Mouse (Mus musculus): ENCODE measurements around the gene Ptprr. TPM values are rescaled to one million over a fixed set of nuclear protein-coding genes. Genes with fewer than 3 reads are reported as not detected.
A peak's percentile ranks its signal among the peaks of the same experiment; 100 is the strongest.

The Ptprr gene
- polyA plus RNA-seq, 1 experiment from 2014 or later = 8.4 TPM

- H3K9me3 ChIP-seq (ENCODE audit: control insufficient read depth, low read length) = no peaks in the 10 kb centered on the region
- no peak overlapping the region for H3K4me2 ChIP-seq (replicated peaks; ENCODE audit: low read depth)
- H3K27me3 ChIP-seq (ENCODE audit: control insufficient read depth, insufficient read depth, low read length) = no peaks in the 10 kb centered on the region
- no peaks in the 10 kb centered on the region for H3K4me1 ChIP-seq (replicated peaks; ENCODE audit: control insufficient read depth, insufficient read depth)
- no peak for DNase-seq (ENCODE audit: low spot score)
- WGBS = 75% methylated on average over 8 of the region's 8 CpGs
- no peak overlapping the region for H3K4me3 ChIP-seq (ENCODE audit: low read depth, low read length)
- H3K27ac ChIP-seq (replicated peaks) = no peak overlapping the region
- no peak for TF ChIP-seq CTCF (IDR thresholded peaks at IDR 0.05; ENCODE audit: low read depth)
- TF ChIP-seq EP300 (optimal IDR thresholded peaks at IDR 0.05) = no peak
- H3K36me3 ChIP-seq (ENCODE audit: control insufficient read depth, insufficient read depth, low read length) = no peaks in the 10 kb centered on the region
- H3K9ac ChIP-seq (ENCODE audit: low read length) = no peak overlapping the region
- ATAC-seq (ENCODE audit: low FRiP score, low TSS enrichment) = no peak
Observed at GRCm38 (mm10) chr10:116201542-116201941, 183.5 kb downstream of the Ptprr start.

DNA sequence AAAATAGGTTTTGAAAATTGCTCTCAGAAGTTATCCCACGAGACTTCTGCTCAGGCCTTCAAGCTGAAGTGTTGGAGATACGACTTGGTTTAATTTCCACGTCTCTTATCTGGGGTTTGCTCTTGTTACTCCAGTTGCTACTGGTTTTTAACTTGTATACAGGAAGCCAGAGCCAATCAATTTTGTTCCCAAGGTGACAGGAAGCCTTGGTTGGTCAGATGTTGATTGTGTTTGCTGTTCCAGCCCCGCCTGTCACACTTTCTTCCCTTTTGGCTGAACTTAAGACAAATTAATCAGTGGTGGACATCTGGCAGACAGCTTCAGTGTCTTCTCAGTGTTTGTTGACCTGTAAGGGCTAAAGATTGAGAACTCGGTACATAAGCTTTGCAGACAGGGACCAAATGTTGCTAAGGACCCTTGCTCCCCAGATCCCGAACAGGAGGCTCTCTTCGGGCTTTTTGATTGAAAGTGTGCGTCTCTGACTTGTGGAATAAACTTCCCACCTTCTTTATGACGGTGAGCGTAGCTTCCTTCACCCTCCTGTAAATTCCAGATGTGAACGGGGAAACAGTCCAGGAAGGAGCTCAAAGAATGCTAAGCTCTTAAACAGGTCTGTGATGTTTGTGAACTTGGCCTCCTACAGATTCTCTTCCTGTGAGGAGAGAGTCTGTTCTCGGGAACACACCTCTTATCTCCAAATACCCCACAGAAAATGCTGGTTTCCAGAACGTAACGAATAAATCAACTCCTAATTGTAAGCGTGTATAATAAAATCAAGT, 187.8 kb downstream of the Ptprr start:
- Histone ChIP-seq H3K9me3 (ENCODE audit: control insufficient read depth, low read length) (no peaks in the 10 kb centered on the region), H3K4me1 (replicated peaks; ENCODE audit: control insufficient read depth, insufficient read depth) (no peaks in the 10 kb centered on the region), H3K4me2 (replicated peaks; ENCODE audit: low read depth) (no peak overlapping the region), H3K27ac (replicated peaks) (no peak overlapping the region), H3K9ac (ENCODE audit: low read length) (no peak overlapping the region), H3K27me3 (ENCODE audit: control insufficient read depth, insufficient read depth, low read length) (no peaks in the 10 kb centered on the region), H3K4me3 (ENCODE audit: low read depth, low read length) (no peak overlapping the region), H3K36me3 (ENCODE audit: control insufficient read depth, insufficient read depth, low read length) (no peaks in the 10 kb centered on the region)
- ATAC-seq (ENCODE audit: low FRiP score, low TSS enrichment) (no peak), DNase-seq (ENCODE audit: low spot score) (no peak)
- 26% methylated on average over 15 of the region's 15 CpGs for WGBS
- no peak for TF ChIP-seq EP300 (optimal IDR thresholded peaks at IDR 0.05)
- no peak for TF ChIP-seq CTCF (IDR thresholded peaks at IDR 0.05; ENCODE audit: low read depth)

DNA sequence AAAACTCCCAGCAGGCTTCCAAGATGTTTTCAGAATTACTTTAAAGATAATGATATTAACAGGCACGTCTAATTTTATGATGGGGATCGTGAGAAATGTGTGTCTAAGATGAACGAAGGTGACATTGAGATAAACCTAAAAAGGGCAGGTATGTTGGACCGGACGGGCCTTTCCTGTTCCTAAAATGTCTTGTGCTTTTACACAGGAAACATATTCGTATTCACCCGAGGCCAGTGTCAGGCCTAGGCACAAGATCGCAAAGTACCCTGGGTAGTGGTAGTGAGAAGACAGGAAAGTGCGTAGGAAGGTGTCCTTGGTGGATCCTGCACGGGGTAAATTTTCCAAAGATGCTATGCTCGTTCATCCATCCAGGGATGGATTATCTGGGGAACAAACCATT, 188.4 kb downstream of the Ptprr start:
- H3K27me3 ChIP-seq (ENCODE audit: control insufficient read depth, insufficient read depth, low read length) = no peaks in the 10 kb centered on the region
- no peak overlapping the region for H3K27ac ChIP-seq (replicated peaks)
- H3K4me3 ChIP-seq (ENCODE audit: low read depth, low read length) = no peak overlapping the region
- H3K9me3 ChIP-seq (ENCODE audit: control insufficient read depth, low read length) = no peaks in the 10 kb centered on the region
- TF ChIP-seq CTCF (IDR thresholded peaks at IDR 0.05; ENCODE audit: low read depth) = no peak
- no peak for TF ChIP-seq EP300 (optimal IDR thresholded peaks at IDR 0.05)
- H3K4me1 ChIP-seq (replicated peaks; ENCODE audit: control insufficient read depth, insufficient read depth) = no peaks in the 10 kb centered on the region
- no peak overlapping the region for H3K4me2 ChIP-seq (replicated peaks; ENCODE audit: low read depth)
- 66% methylated on average over 11 of the region's 11 CpGs for WGBS
- DNase-seq (ENCODE audit: low spot score) = no peak
- no peak overlapping the region for H3K9ac ChIP-seq (ENCODE audit: low read length)
- H3K36me3 ChIP-seq (ENCODE audit: control insufficient read depth, insufficient read depth, low read length) = no peaks in the 10 kb centered on the region
- no peak for ATAC-seq (ENCODE audit: low FRiP score, low TSS enrichment)

DNA sequence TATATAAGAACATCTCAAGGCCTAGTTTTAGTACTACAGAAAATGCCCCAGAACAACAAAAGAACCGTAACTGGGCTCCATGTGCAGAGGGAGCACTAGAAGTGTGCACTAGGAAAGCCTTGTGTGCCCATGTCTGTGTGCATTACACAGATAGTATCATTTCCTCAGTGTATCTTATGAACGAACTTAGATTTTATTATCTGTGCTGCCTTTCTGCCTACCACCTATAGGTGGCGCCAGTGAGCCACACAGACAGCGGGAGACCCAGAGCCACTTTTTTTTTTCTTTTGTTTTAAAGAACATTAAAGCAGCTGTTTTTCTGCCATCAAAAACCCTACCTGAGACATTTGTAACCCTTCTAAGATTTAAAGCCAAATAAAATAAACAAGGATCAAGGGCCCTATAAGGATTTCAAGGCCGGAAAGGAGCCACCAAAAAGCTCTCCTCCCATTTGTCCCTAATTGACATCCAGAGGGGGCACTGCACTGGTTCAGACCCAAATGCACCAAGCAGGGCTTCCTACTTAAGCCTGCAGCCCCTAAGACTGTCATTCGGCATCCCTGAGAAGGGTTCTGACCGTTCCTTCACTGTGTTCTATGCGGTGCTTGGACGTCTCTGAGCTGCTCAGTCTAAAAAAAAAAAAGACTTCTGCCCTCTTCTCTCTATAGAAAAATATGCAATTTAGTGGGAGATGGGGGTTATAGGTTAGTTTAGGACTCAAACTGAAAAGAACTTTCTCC, 190.1 kb downstream of the Ptprr start:
- no peaks in the 10 kb centered on the region for H3K9me3 ChIP-seq (ENCODE audit: control insufficient read depth, low read length)
- H3K4me1 ChIP-seq (replicated peaks; ENCODE audit: control insufficient read depth, insufficient read depth) = no peaks in the 10 kb centered on the region
- no peak overlapping the region for H3K4me2 ChIP-seq (replicated peaks; ENCODE audit: low read depth)
- no peaks in the 10 kb centered on the region for H3K27me3 ChIP-seq (ENCODE audit: control insufficient read depth, insufficient read depth, low read length)
- H3K9ac ChIP-seq (ENCODE audit: low read length) = no peak overlapping the region
- no peak overlapping the region for H3K4me3 ChIP-seq (ENCODE audit: low read depth, low read length)
- no peak for DNase-seq (ENCODE audit: low spot score)
- TF ChIP-seq EP300 (optimal IDR thresholded peaks at IDR 0.05) (no peak), CTCF (IDR thresholded peaks at IDR 0.05; ENCODE audit: low read depth) (peak; percentile 94)
- 18% methylated on average over 9 of the region's 9 CpGs for WGBS
- ATAC-seq (ENCODE audit: low FRiP score, low TSS enrichment) = no peak
- no peaks in the 10 kb centered on the region for H3K36me3 ChIP-seq (ENCODE audit: control insufficient read depth, insufficient read depth, low read length)
- H3K27ac ChIP-seq (replicated peaks) = no peak overlapping the region

- TF ChIP-seq EP300 (optimal IDR thresholded peaks at IDR 0.05) = no peak
- no peak for TF ChIP-seq CTCF (IDR thresholded peaks at IDR 0.05; ENCODE audit: low read depth)
- 55% methylated on average over 9 of the region's 9 CpGs for WGBS
- no peaks in the 10 kb centered on the region for H3K36me3 ChIP-seq (ENCODE audit: control insufficient read depth, insufficient read depth, low read length)
- no peak for ATAC-seq (ENCODE audit: low FRiP score, low TSS enrichment)
- H3K9me3 ChIP-seq (ENCODE audit: control insufficient read depth, low read length) = no peaks in the 10 kb centered on the region
- no peak overlapping the region for H3K9ac ChIP-seq (ENCODE audit: low read length)
- H3K27ac ChIP-seq (replicated peaks) = no peak overlapping the region
- no peaks in the 10 kb centered on the region for H3K27me3 ChIP-seq (ENCODE audit: control insufficient read depth, insufficient read depth, low read length)
- no peak overlapping the region for H3K4me3 ChIP-seq (ENCODE audit: low read depth, low read length)
- no peaks in the 10 kb centered on the region for H3K4me1 ChIP-seq (replicated peaks; ENCODE audit: control insufficient read depth, insufficient read depth)
- H3K4me2 ChIP-seq (replicated peaks; ENCODE audit: low read depth) = no peak overlapping the region
- no peak for DNase-seq (ENCODE audit: low spot score)
Observed at GRCm38 (mm10) chr10:116208727-116209115, 190.7 kb downstream of the Ptprr start.

DNA sequence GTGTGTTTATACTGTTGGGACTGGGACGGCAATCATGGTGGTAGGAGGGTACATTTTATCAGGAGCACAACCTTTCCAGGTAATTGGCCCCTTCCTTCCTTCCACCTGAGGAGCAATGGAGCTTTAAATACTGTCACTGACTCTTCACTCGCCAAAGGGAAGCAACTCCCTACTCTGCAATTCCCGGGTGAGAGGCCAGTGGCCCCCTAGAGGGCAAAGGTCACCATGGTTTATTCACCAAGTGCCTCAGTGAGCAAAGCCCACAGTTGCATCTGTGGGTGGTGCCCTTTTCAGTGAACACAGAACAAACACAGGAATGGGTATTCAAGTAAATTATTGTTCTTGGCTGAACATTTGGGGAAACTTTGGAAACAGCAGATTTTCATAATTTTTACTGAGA, 194.1 kb downstream of the Ptprr start:
- Histone ChIP-seq H3K9ac (ENCODE audit: low read length) (no peak overlapping the region), H3K27ac (replicated peaks) (no peak overlapping the region), H3K9me3 (ENCODE audit: control insufficient read depth, low read length) (no peaks in the 10 kb centered on the region), H3K4me3 (ENCODE audit: low read depth, low read length) (no peak overlapping the region), H3K27me3 (ENCODE audit: control insufficient read depth, insufficient read depth, low read length) (no peaks in the 10 kb centered on the region), H3K36me3 (ENCODE audit: control insufficient read depth, insufficient read depth, low read length) (no peaks in the 10 kb centered on the region), H3K4me2 (replicated peaks; ENCODE audit: low read depth) (no peak overlapping the region), H3K4me1 (replicated peaks; ENCODE audit: control insufficient read depth, insufficient read depth) (no peaks in the 10 kb centered on the region)
- WGBS = 13% methylated on average over 3 of the region's 3 CpGs
- no peak for ATAC-seq (ENCODE audit: low FRiP score, low TSS enrichment)
- DNase-seq (ENCODE audit: low spot score) = no peak
- TF ChIP-seq CTCF (IDR thresholded peaks at IDR 0.05; ENCODE audit: low read depth) (no peak), EP300 (optimal IDR thresholded peaks at IDR 0.05) (no peak)
